Mouse (Mus musculus) forebrain, postnatal 0 days (tissue): ENCODE results near the gene Jaml. TPM values are rescaled to one million over a fixed set of nuclear protein-coding genes. Genes with fewer than 3 reads are reported as not detected.
A peak's percentile ranks its signal among the peaks of the same experiment; 100 is the strongest.

Source experiments
- ATAC-seq: fragments of 200-750 bp; cut with Nextera tagmentation; 2 replicates; pipeline ENCODE4 v1.8.0; 2017; ENCODE audit warnings: mild to moderate bottlenecking, moderate library complexity
- DNase-seq: peaks from one replicate; pipeline ENCODE4 v3.0.0-alpha.2; 2015
- H3K27ac ChIP-seq: fragments of 300-500 bp; sonication (generic); 2 replicates; pipeline ENCODE4 v1.5.1; 2014; ENCODE audit warnings: low read depth, mild to moderate bottlenecking, antibody characterized with exemption, low read length, moderate library complexity, mixed read lengths
- H3K27me3 ChIP-seq: fragments of 300-500 bp; sonication (generic); 2 replicates; pipeline ENCODE4 v1.6.1; 2014; ENCODE audit warnings: mild to moderate bottlenecking, low read length, mixed read lengths; ENCODE audit not compliant: insufficient read depth
- H3K36me3 ChIP-seq: fragments of 300-500 bp; sonication (generic); 2 replicates; pipeline ENCODE4 v1.6.1; 2014; ENCODE audit warnings: mild to moderate bottlenecking, moderate library complexity; ENCODE audit not compliant: insufficient read depth
- H3K4me1 ChIP-seq: fragments of 300-500 bp; sonication (generic); 2 replicates; pipeline ENCODE4 v1.6.1; 2014; ENCODE audit warnings: antibody characterized with exemption; ENCODE audit not compliant: insufficient read depth
- H3K4me2 ChIP-seq: fragments of 300-500 bp; sonication (generic); 2 replicates; pipeline ENCODE4 v1.6.1; 2014; ENCODE audit warnings: low read depth, mild to moderate bottlenecking, moderate library complexity
- H3K4me3 ChIP-seq: fragments of 300-500 bp; sonication (generic); 2 replicates; pipeline ENCODE4 v1.5.1; 2014; ENCODE audit warnings: low read depth, low read length, mixed read lengths
- H3K9ac ChIP-seq: fragments of 300-500 bp; sonication (generic); 2 replicates; pipeline ENCODE4 v1.6.1; 2014; ENCODE audit warnings: mild to moderate bottlenecking
- H3K9me3 ChIP-seq: fragments of 300-500 bp; sonication (generic); 2 replicates; pipeline ENCODE4 v1.6.1; 2016; ENCODE audit warnings: low read length
- CTCF ChIP-seq: sonication (generic); IDR thresholded peaks from 2 replicates; pipeline ENCODE4 v1.5.1; 2016; ENCODE audit warnings: antibody characterized with exemption, control low read depth, low read depth
- WGBS: fragments of 180-500 bp; shearing (Covaris S2); extraction: QIAGEN DNeasy Blood & Tissue Kit; methylation state at CpG from one replicate; pipeline ENCODE4 v1.1.7; 2014; 5-methylcytosine and 5-hydroxymethylcytosine counted together
- polyA plus RNA-seq: library from polyadenylated mRNA; unstranded; fragments of >200 nt; fragmentation: Nextera tagmentation; extraction: Ambion mirVana; gene quantifications from 2 replicates; pipeline ENCODE4 v1.2.1, GENCODE M21; 2015
- total RNA-seq: library from RNA; depleted of rRNA; stranded (reverse); fragments of >200 nt; gene quantifications from 2 replicates; pipeline ENCODE4 v1.2.3, GENCODE M21; 2014

Jaml gene
- total and polyA plus RNA-seq, 2 experiments from 2014 or later, result 0.16 TPM; not detected in 1

- Histone ChIP-seq H3K4me3 (peak overlapping the region; percentile 45), H3K9me3 (no peaks in the 10 kb centered on the region), H3K9ac (peak overlapping the region; percentile 45), H3K4me1 (peaks cover 9% of the 10 kb centered on the region), H3K36me3 (no peaks in the 10 kb centered on the region), H3K27me3 (no peaks in the 10 kb centered on the region), H3K4me2 (peak overlapping the region; percentile 64), H3K27ac (peak overlapping the region; percentile 5; the same call in 1 of the 2 replicates)
- 1% methylated on average over 14 of the region's 14 CpGs for WGBS
- ATAC-seq (peak; percentile 58), DNase-seq (peak; percentile 77)
- TF ChIP-seq CTCF, result no peak
These were observed 36.7 kb downstream of the Jaml start for GRCm38 (mm10) chr9:45115706-45116105.

DNA sequence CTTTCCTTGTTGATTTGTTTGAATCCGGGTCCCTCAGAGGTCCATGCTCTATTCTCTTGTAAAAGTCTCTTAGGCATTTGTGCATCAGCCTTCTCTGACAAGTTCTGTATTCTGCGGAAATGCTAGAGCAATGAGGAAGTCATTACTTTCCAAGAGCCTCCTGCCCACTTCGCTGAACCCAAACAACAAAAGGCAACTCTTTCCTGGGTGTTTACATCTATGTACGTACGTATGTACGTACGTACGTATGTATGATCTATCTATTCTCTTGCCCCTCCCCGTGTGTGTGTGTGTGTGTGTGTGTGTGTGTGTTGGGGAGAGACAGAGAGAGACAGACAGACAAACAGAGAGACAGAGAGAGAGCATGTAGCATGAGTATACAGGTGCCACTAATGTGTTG, 37.8 kb downstream of the Jaml start:
- WGBS, result 69% methylated on average over 9 of the region's 9 CpGs
- Histone ChIP-seq H3K27me3 (no peaks in the 10 kb centered on the region), H3K9me3 (no peaks in the 10 kb centered on the region), H3K4me2 (no peak overlapping the region), H3K36me3 (no peaks in the 10 kb centered on the region), H3K4me1 (peaks cover 9% of the 10 kb centered on the region), H3K4me3 (no peak overlapping the region), H3K9ac (no peak overlapping the region), H3K27ac (no peak overlapping the region)
- ATAC-seq (no peak), DNase-seq (no peak)
- no peak for TF ChIP-seq CTCF

GRCm38 (mm10) chr9:45117741-45118431, 38.9 kb downstream of the Jaml start, which contains the start of gene Scn2b:
TSS of gene Scn2b (plus strand) at chr9:45117782.
- DNase-seq, result peak; percentile 62
- H3K4me2 ChIP-seq, result peak within 1 kb of the TSS; percentile 76
- peak within 1 kb of the TSS; percentile 92 for H3K27ac ChIP-seq
- peak within 1 kb of the TSS; percentile 87 for H3K9ac ChIP-seq
- H3K36me3 ChIP-seq, result no peaks in the 10 kb centered on the region
- TF ChIP-seq CTCF, result no peak
- peaks cover 18% of the 10 kb centered on the region for H3K4me1 ChIP-seq
- H3K27me3 ChIP-seq, result no peaks in the 10 kb centered on the region
- H3K4me3 ChIP-seq, result peak within 1 kb of the TSS; percentile 72
- WGBS, result under 1% methylated on average over 13 of the region's 13 CpGs
- H3K9me3 ChIP-seq, result no peaks in the 10 kb centered on the region
- peak; percentile 82 for ATAC-seq

GRCm38 (mm10) chr9:45118552-45118951, 39.6 kb downstream of the Jaml start:
- DNase-seq (no peak), ATAC-seq (no peak)
- 22% methylated on average over 10 of the region's 10 CpGs for WGBS
- peaks cover 18% of the 10 kb centered on the region for H3K4me1 ChIP-seq
- H3K27ac ChIP-seq, result peak overlapping the region; percentile 92
- H3K9me3 ChIP-seq, result no peaks in the 10 kb centered on the region
- TF ChIP-seq CTCF, result no peak
- H3K27me3 ChIP-seq, result no peaks in the 10 kb centered on the region
- H3K4me3 ChIP-seq, result peak overlapping the region; percentile 72
- peak overlapping the region; percentile 87 for H3K9ac ChIP-seq
- H3K36me3 ChIP-seq, result no peaks in the 10 kb centered on the region
- peak overlapping the region; percentile 76 for H3K4me2 ChIP-seq

GRCm38 (mm10) chr9:45119316-45119953, 40.5 kb downstream of the Jaml start:
- peak; percentile 35 for TF ChIP-seq CTCF
- ATAC-seq, result no peak
- 0 out of 2 replicates have a peak overlapping the region, but pooled peaks have one; percentile 87 for H3K9ac ChIP-seq

GRCm38 (mm10) chr9:45119954-45120530, 41.1 kb downstream of the Jaml start:
- no peak overlapping the region for H3K4me3 ChIP-seq
- peaks cover 18% of the 10 kb centered on the region for H3K4me1 ChIP-seq
- WGBS, result 91% methylated on average over 14 of the region's 14 CpGs
- ATAC-seq, result no peak
- peaks cover 2% of the 10 kb centered on the region; the same call in 1 of the 2 replicates for H3K36me3 ChIP-seq
- H3K9me3 ChIP-seq, result no peaks in the 10 kb centered on the region
- no peak for TF ChIP-seq CTCF
- H3K9ac ChIP-seq, result no peak overlapping the region
- no peaks in the 10 kb centered on the region for H3K27me3 ChIP-seq
- no peak overlapping the region for H3K27ac ChIP-seq
- H3K4me2 ChIP-seq, result no peak overlapping the region; the same call in 1 of the 2 replicates
- DNase-seq, result no peak

More at GRCm38 (mm10) chr9:45119316-45119953, 40.5 kb downstream of the Jaml start:
- no peaks in the 10 kb centered on the region for H3K27me3 ChIP-seq
- peaks cover 18% of the 10 kb centered on the region for H3K4me1 ChIP-seq
- H3K36me3 ChIP-seq, result no peaks in the 10 kb centered on the region
- peak overlapping the region; percentile 72 for H3K4me3 ChIP-seq
- no peak overlapping the region for H3K27ac ChIP-seq
- 93% methylated on average over 8 of the region's 8 CpGs for WGBS
- H3K9me3 ChIP-seq, result no peaks in the 10 kb centered on the region
- DNase-seq, result no peak
- H3K4me2 ChIP-seq, result peak overlapping the region; percentile 76
